Mouse (Mus musculus) forebrain, embryonic 11.5 days (tissue): ENCODE measurements around the gene Heatr4. TPM values are rescaled to one million over a fixed set of nuclear protein-coding genes. Genes with fewer than 3 reads are reported as not detected.
"Not testable (repeated sequence)": the region's sequence is repeated elsewhere in the genome, so short reads cannot be mapped to it uniquely, and the experiment has no call there.

Experiments
- ATAC-seq: fragments of 200-750 bp; cut with Nextera tagmentation; replicated peaks from 2 replicates; pipeline ENCODE4 v1.8.0; 2017; ENCODE audit warnings: moderate TSS enrichment; ENCODE audit not compliant: low FRiP score
- DNase-seq: peaks from one replicate; pipeline ENCODE4 v3.0.0-alpha.2; 2017; ENCODE audit warnings: low spot score
- H3K27ac ChIP-seq: fragments of 300-500 bp; sonication (generic); 2 replicates; pipeline ENCODE4 v1.5.1; 2014; ENCODE audit warnings: low read depth, low read length
- H3K27me3 ChIP-seq: fragments of 300-500 bp; sonication (generic); 2 replicates; pipeline ENCODE4 v1.6.1; 2014; ENCODE audit warnings: mild to moderate bottlenecking, low read length, mixed read lengths; ENCODE audit not compliant: control insufficient read depth, insufficient read depth
- H3K36me3 ChIP-seq: fragments of 300-500 bp; sonication (generic); 2 replicates; pipeline ENCODE4 v1.6.1; 2014; ENCODE audit warnings: mild to moderate bottlenecking, low read length, moderate library complexity, mixed read lengths; ENCODE audit not compliant: control insufficient read depth, insufficient read depth
- H3K4me1 ChIP-seq: fragments of 300-500 bp; sonication (generic); replicated peaks from 2 replicates; pipeline ENCODE4 v1.6.1; 2014; ENCODE audit warnings: low read length, mixed read lengths; ENCODE audit not compliant: control insufficient read depth, insufficient read depth
- H3K4me2 ChIP-seq: fragments of 300-500 bp; sonication (generic); 2 replicates; pipeline ENCODE4 v1.6.1; 2014; ENCODE audit warnings: low read depth, mild to moderate bottlenecking, low read length, moderate library complexity, mixed read lengths; ENCODE audit not compliant: severe bottlenecking
- H3K4me3 ChIP-seq: fragments of 300-500 bp; sonication (generic); 2 replicates; pipeline ENCODE4 v1.5.1; 2014; ENCODE audit warnings: low read depth, low read length
- H3K9ac ChIP-seq: fragments of 300-500 bp; sonication (generic); 2 replicates; pipeline ENCODE4 v1.6.1; 2014; ENCODE audit warnings: low read length
- H3K9me3 ChIP-seq: fragments of 300-500 bp; sonication (generic); 2 replicates; pipeline ENCODE4 v1.6.1; 2016; ENCODE audit warnings: low read length, mixed read lengths; ENCODE audit not compliant: control insufficient read depth
- WGBS: fragments of 180-500 bp; shearing (Covaris S2); extraction: QIAGEN DNeasy Blood & Tissue Kit; methylation state at CpG from one replicate; pipeline ENCODE4 v1.1.7; 2014; 5-methylcytosine and 5-hydroxymethylcytosine counted together
- polyA plus RNA-seq: library from polyadenylated mRNA; unstranded; fragments of >200 nt; fragmentation: Nextera tagmentation; extraction: Ambion mirVana; gene quantifications from 2 replicates; pipeline ENCODE4 v1.2.1, GENCODE M21; 2014

Gene Heatr4
- polyA plus RNA-seq, 1 experiment from 2014 or later = not detected

DNA sequence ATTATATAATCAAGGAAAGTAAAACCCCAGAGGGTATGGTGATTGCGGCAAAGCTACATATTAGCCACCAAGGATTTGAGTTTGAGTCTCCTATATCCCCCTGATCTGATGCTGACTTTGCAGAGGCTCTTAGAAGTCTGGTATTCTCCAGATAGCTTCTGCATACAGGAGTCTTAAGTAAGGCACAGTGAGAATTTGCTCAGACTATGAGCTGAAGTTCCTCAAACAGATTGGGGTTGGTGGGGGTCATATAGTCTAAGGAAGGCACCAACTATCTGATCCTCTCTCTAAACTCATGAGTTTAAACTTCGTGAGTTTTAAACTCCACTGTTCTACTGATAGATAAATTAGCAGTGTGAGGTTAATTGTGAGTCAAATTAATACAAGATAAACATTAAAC lies 45.3 kb downstream of the Heatr4 start:
- H3K4me1 ChIP-seq = no peaks in the 10 kb centered on the region
- no peak for DNase-seq
- H3K27ac ChIP-seq = no peak overlapping the region
- 71% methylated on average over 2 of the region's 2 CpGs for WGBS
- H3K4me2 ChIP-seq = no peak overlapping the region
- ATAC-seq = no peak
- no peaks in the 10 kb centered on the region for H3K27me3 ChIP-seq
- no peak overlapping the region for H3K9ac ChIP-seq
- H3K36me3 ChIP-seq = no peaks in the 10 kb centered on the region
- H3K4me3 ChIP-seq = no peak overlapping the region
- no peaks in the 10 kb centered on the region; the same call in 1 of the 2 replicates for H3K9me3 ChIP-seq

DNA sequence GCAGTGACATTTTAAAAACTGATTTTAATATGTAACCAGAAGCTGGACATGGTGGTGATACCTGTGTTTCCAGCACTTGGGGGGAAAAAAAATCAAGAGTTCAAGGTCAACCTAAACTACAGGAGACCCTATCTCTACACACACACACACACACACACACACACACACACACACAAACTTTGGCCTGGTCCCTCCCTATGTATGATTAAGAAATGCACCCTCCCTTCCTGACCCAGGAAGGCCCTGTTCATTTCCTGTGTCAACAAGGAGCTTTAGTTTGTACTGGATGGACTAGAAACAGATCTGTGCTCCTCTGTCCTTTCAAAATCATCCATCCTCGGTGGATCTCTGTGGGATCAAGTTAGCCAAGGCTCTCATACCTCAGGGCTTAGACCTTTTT lies 46.1 kb downstream of the Heatr4 start:
- H3K27ac ChIP-seq, H3K36me3 ChIP-seq, H3K4me2 ChIP-seq, H3K9me3 ChIP-seq, H3K9ac ChIP-seq, H3K27me3 ChIP-seq, ATAC-seq, DNase-seq, H3K4me1 ChIP-seq, H3K4me3 ChIP-seq: not testable (repeated sequence)
- 43% methylated on average over 1 of the region's 1 CpGs for WGBS

DNA sequence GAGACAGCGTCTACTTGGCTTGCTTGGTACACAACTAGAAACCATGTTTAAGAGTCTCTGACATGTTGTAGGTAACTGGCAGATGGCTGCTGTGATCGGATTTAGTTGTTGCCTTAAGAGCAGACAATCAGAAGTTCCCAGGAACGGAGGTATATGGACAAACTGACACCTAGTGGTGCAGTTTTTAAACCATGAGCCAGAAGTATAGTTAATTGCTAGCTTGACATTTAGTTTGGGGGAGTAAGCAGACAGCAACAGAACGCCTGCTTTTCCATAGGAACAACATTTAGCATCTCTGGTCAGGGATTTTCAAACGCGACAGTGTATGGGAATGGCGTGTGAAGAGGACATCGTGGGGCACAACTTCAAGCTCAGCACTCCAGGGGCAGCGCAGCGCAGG lies 47.1 kb downstream of the Heatr4 start:
- 77% methylated on average over 10 of the region's 10 CpGs for WGBS
- Histone ChIP-seq H3K4me1 (no peaks in the 10 kb centered on the region), H3K4me2 (no peak overlapping the region), H3K4me3 (no peak overlapping the region), H3K27ac (no peak overlapping the region), H3K9ac (no peak overlapping the region), H3K36me3 (no peaks in the 10 kb centered on the region), H3K27me3 (no peaks in the 10 kb centered on the region), H3K9me3 (no peaks in the 10 kb centered on the region; the same call in 1 of the 2 replicates)
- no peak for DNase-seq
- ATAC-seq = no peak

DNA sequence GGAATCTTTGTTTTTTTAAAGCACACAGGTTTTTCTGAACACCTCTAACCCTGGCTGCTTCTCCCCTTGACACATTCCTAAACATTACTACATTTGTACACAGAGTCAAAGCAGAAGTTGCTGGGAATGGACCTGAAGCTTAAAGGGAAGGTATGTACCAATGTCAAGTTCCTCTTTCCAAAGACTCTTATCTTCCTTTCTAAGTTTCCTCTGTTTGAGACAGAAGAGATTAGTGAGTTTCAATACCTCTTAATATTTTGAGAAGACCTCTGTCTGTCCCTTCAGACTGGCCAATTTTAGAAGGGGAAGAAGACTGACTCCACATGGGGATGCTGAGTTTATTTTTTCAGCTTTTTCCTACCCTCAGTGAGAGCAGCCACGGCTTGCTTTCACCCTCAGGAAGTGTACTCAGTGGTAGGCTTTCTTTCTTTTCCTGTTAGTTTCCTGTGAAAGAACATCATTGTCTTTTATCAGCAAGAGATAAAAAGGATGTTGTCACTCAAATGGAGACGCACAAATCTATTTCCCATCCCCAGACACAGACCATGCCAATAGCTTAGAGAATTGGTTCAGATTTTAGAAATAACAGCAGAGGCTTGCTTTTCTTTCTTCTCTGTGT lies 55.4 kb downstream of the Heatr4 start:
- Histone ChIP-seq H3K4me2 (no peak overlapping the region), H3K4me3 (no peak overlapping the region), H3K9me3 (no peaks in the 10 kb centered on the region; the same call in 1 of the 2 replicates), H3K27ac (no peak overlapping the region), H3K27me3 (no peaks in the 10 kb centered on the region), H3K36me3 (no peaks in the 10 kb centered on the region), H3K4me1 (no peaks in the 10 kb centered on the region), H3K9ac (no peak overlapping the region)
- ATAC-seq (no peak), DNase-seq (no peak)
- 51% methylated on average over 2 of the region's 2 CpGs for WGBS

DNA sequence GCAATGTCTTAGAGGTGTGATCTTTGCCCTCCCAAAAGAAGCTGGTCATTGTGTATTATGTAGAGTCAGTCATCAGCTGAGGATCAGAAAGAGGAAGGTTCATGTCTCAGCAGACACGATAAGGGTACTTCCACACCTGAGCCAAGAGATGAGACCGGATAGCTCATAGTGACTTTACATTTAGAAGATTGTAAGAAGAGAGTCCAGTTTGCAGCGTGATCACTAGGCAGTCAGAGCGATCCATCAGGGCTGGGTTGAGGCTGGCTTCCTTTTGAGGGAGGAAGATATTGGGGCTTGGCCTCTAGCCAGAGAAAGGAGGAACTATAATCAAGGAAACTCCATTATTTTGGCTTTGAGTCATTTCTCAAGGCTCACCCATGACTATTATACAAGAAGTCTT lies 56.9 kb downstream of the Heatr4 start:
- peaks cover 2% of the 10 kb centered on the region; the same call in 1 of the 2 replicates for H3K4me1 ChIP-seq
- no peak overlapping the region for H3K27ac ChIP-seq
- WGBS = 88% methylated on average over 4 of the region's 4 CpGs
- H3K9ac ChIP-seq = no peak overlapping the region
- ATAC-seq (no peak), DNase-seq (no peak)
- no peak overlapping the region for H3K4me2 ChIP-seq
- no peaks in the 10 kb centered on the region for H3K9me3 ChIP-seq
- H3K27me3 ChIP-seq = no peaks in the 10 kb centered on the region
- H3K36me3 ChIP-seq = no peaks in the 10 kb centered on the region
- no peak overlapping the region for H3K4me3 ChIP-seq

DNA sequence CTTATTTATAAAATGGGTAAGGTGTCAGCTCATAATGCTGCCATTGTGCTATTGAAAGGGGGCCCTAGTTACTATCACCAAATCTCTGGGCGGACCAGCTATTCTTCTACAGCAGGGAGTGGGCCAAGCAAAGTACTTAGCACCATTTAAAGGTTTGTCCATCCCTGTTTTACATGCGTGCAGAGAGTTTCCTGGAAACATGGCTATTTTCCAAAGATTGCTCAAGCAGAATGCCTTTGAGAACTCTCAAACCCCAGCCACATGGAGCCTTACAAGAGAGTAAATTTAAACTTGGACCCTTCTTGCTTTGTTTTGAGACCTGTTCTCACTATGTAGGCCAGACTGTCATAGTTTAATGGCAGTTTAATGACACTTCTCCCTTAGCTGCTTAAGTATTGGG lies 58.6 kb downstream of the Heatr4 start:
- no peak for DNase-seq
- Histone ChIP-seq H3K4me1 (peaks cover 2% of the 10 kb centered on the region; the same call in 1 of the 2 replicates), H3K27me3 (no peaks in the 10 kb centered on the region), H3K4me3 (no peak overlapping the region), H3K36me3 (no peaks in the 10 kb centered on the region), H3K9me3 (no peaks in the 10 kb centered on the region), H3K27ac (no peak overlapping the region), H3K4me2 (no peak overlapping the region), H3K9ac (no peak overlapping the region)
- WGBS = 79% methylated on average over 2 of the region's 2 CpGs
- ATAC-seq = no peak

DNA sequence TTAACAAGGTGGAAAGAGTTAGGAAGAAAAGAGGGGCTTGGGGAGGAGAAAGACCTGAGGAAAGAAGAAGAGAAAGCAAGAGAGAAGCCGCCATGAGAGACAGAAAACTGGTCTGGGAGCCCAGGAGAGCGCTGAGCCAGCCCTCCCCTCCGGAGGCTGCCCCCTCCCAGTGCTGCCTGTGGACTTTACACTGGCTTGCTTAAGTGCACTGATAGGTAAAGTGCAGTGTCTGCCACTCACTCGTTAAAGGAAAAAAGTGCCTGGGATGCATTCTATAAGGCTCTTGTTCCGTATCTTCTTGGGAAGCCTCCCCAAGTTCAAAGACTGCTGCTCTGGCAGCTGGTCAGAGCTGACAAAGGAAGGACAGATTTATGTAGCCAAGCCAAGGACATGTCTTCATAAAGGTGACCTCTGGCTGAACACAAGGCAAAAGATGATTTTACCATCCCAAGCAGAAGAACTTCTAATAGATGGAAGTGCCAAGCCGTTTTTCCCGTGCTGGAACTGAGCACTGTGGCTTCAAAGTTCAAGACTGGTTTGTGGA lies 59.4 kb downstream of the Heatr4 start:
- H3K9me3 ChIP-seq = no peaks in the 10 kb centered on the region
- H3K4me1 ChIP-seq = peaks cover 2% of the 10 kb centered on the region; the same call in 1 of the 2 replicates
- DNase-seq (no peak), ATAC-seq (no peak)
- H3K27me3 ChIP-seq = no peaks in the 10 kb centered on the region
- no peak overlapping the region for H3K4me3 ChIP-seq
- H3K9ac ChIP-seq = no peak overlapping the region; the same call in 1 of the 2 replicates
- WGBS = 59% methylated on average over 7 of the region's 7 CpGs
- no peak overlapping the region for H3K27ac ChIP-seq
- no peak overlapping the region for H3K4me2 ChIP-seq
- no peaks in the 10 kb centered on the region for H3K36me3 ChIP-seq

DNA sequence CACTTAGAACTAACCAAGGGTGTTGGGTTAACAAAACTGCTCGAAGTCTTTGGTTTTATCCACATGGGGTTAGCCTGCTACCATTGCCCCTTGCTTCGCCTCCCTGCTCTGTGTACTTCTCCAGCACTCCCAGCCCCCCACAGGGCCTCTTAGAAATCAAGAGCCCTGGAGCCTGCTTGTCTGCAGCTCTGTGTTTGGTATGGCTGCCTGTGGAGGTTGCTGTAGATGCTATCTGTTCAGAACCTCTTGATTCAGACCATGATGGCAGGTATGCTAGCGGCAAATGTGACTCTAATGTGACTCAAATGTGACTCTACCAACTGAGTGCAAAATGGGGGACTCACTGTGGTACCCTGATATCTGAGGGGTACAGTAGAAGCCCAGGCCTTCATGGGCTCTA lies 60.3 kb downstream of the Heatr4 start:
- Histone ChIP-seq H3K27me3 (no peaks in the 10 kb centered on the region), H3K9me3 (no peaks in the 10 kb centered on the region), H3K36me3 (no peaks in the 10 kb centered on the region), H3K9ac (no peak overlapping the region), H3K4me3 (no peak overlapping the region), H3K27ac (no peak overlapping the region), H3K4me2 (no peak overlapping the region), H3K4me1 (peaks cover 2% of the 10 kb centered on the region; the same call in 1 of the 2 replicates)
- DNase-seq = no peak
- ATAC-seq = no peak
- 45% methylated on average over 3 of the region's 3 CpGs for WGBS

DNA sequence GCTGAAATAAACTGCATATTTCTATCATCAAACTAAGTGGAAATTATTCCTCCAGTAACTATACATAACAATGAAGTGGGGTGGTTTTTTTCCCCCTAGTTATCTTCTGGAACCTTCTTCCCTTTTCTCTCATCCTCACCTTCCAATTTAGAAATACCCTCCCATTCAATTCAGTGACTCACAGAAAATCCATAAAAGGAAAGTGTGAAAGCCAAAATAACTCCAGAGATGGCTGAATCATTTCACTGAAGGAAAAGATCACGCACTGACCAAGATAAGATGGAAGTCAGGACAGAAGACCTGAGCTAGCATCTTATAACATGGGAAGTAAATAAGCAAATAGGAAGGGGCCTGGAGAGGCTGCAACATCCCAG lies 61.2 kb downstream of the Heatr4 start:
- H3K9me3 ChIP-seq = no peaks in the 10 kb centered on the region
- H3K27ac ChIP-seq = no peak overlapping the region
- ATAC-seq (no peak), DNase-seq (no peak)
- no peaks in the 10 kb centered on the region for H3K27me3 ChIP-seq
- WGBS = 79% methylated on average over 1 of the region's 1 CpGs
- no peak overlapping the region for H3K9ac ChIP-seq
- no peak overlapping the region for H3K4me2 ChIP-seq
- H3K4me3 ChIP-seq = no peak overlapping the region
- H3K36me3 ChIP-seq = no peaks in the 10 kb centered on the region
- H3K4me1 ChIP-seq = peaks cover 2% of the 10 kb centered on the region; the same call in 1 of the 2 replicates
